Mouse (Mus musculus): ENCODE measurements at regions not wholly inside any gene's neighbourhood (a gene's known extent, or its start where the extent isn't known, plus 50 kb on each side); places are given as distances from the start of the nearest gene placed in this dataset.

- H3K27me3 ChIP-seq (ENCODE audit: control insufficient read depth, insufficient read depth, low read length), result no peaks in the 10 kb centered on the region
- no peak overlapping the region for H3K4me3 ChIP-seq (ENCODE audit: low read length)
- H3K27ac ChIP-seq (ENCODE audit: low read depth, low read length), result no peak overlapping the region
- no peak overlapping the region for H3K4me2 ChIP-seq (replicated peaks; ENCODE audit: low read depth, low read length)
- H3K9me3 ChIP-seq (ENCODE audit: control insufficient read depth, low read length), result no peaks in the 10 kb centered on the region
- no peak for ATAC-seq (ENCODE audit: low FRiP score, low TSS enrichment)
- peaks cover 20% of the 10 kb centered on the region for H3K4me1 ChIP-seq (ENCODE audit: control insufficient read depth, insufficient read depth, low read length)
- H3K9ac ChIP-seq (ENCODE audit: low read depth, low read length), result no peak overlapping the region
- no peaks in the 10 kb centered on the region for H3K36me3 ChIP-seq (ENCODE audit: control insufficient read depth, insufficient read depth, low read length)
- 88% methylated on average over 3 of the region's 3 CpGs for WGBS
Measured at GRCm38 (mm10) chr15:36878276-36878675, 129.3 kb downstream of the Zfp706 start.

DNA sequence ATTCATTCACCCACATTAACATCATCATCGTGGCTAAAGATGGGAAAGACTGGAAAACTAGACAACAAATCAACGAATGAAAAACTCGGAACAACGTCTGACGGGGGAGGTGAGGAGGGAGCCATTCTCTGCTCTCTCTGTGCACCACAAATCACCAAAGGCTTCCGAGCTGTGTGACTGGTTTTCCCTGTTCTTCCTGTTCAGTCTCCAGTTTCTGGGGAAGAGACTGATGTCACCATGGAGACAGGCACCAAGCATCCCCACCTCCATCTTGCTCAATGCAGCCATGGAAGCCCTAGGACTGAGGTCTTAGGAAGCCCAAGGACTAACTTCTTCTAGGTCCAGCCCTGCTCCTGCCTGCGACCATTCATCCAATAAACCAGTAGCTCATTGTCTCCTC lies 130.1 kb downstream of the Zfp706 start:
- H3K4me1 ChIP-seq (ENCODE audit: control insufficient read depth, insufficient read depth, low read length), result peaks cover 28% of the 10 kb centered on the region
- ATAC-seq (ENCODE audit: low FRiP score, low TSS enrichment), result no peak
- WGBS, result 40% methylated on average over 7 of the region's 7 CpGs
- no peaks in the 10 kb centered on the region for H3K36me3 ChIP-seq (ENCODE audit: control insufficient read depth, insufficient read depth, low read length)
- no peak overlapping the region for H3K4me3 ChIP-seq (ENCODE audit: low read length)
- no peak overlapping the region for H3K4me2 ChIP-seq (replicated peaks; ENCODE audit: low read depth, low read length)
- H3K9ac ChIP-seq (ENCODE audit: low read depth, low read length), result no peak overlapping the region
- H3K27ac ChIP-seq (ENCODE audit: low read depth, low read length), result no peak overlapping the region
- H3K27me3 ChIP-seq (ENCODE audit: control insufficient read depth, insufficient read depth, low read length), result no peaks in the 10 kb centered on the region
- H3K9me3 ChIP-seq (ENCODE audit: control insufficient read depth, low read length), result no peaks in the 10 kb centered on the region

GRCm38 (mm10) chr15:36875980-36876778 lies 131.4 kb downstream of the Zfp706 start:
- Histone ChIP-seq H3K4me3 (ENCODE audit: low read length) (no peak overlapping the region), H3K9ac (ENCODE audit: low read depth, low read length) (no peak overlapping the region), H3K9me3 (ENCODE audit: control insufficient read depth, low read length) (no peaks in the 10 kb centered on the region), H3K27ac (ENCODE audit: low read depth, low read length) (no peak overlapping the region), H3K4me1 (ENCODE audit: control insufficient read depth, insufficient read depth, low read length) (peaks cover 31% of the 10 kb centered on the region), H3K27me3 (ENCODE audit: control insufficient read depth, insufficient read depth, low read length) (no peaks in the 10 kb centered on the region), H3K4me2 (replicated peaks; ENCODE audit: low read depth, low read length) (no peak overlapping the region), H3K36me3 (ENCODE audit: control insufficient read depth, insufficient read depth, low read length) (no peaks in the 10 kb centered on the region)
- no peak for ATAC-seq (ENCODE audit: low FRiP score, low TSS enrichment)
- WGBS, result 74% methylated on average over 10 of the region's 10 CpGs

DNA sequence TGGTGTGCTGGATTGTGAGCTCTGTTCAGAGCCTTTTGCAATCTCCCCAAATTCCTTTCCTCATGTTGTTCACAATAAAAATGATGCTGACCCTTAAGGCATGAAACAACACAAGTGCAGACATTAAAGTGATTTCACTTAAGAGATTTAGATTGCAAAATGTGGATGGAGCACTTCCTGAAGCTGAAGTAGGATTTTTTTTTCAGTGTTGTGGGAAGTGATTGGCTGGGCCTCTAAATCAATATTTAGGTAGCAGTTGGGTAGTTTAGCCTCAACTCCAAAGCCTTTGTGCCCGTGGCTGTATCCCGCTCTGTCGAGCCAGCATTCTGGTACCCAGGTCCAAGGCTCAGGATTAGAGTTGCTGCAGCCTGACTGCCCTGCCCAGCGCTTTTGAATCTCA lies 133.0 kb downstream of the Zfp706 start:
- H3K9ac ChIP-seq (ENCODE audit: low read depth, low read length), result no peak overlapping the region
- ATAC-seq (ENCODE audit: low FRiP score, low TSS enrichment), result no peak
- H3K36me3 ChIP-seq (ENCODE audit: control insufficient read depth, insufficient read depth, low read length), result no peaks in the 10 kb centered on the region
- H3K4me2 ChIP-seq (replicated peaks; ENCODE audit: low read depth, low read length), result no peak overlapping the region
- no peak overlapping the region for H3K4me3 ChIP-seq (ENCODE audit: low read length)
- H3K4me1 ChIP-seq (ENCODE audit: control insufficient read depth, insufficient read depth, low read length), result peaks cover 31% of the 10 kb centered on the region
- 87% methylated on average over 4 of the region's 4 CpGs for WGBS
- H3K9me3 ChIP-seq (ENCODE audit: control insufficient read depth, low read length), result no peaks in the 10 kb centered on the region
- H3K27me3 ChIP-seq (ENCODE audit: control insufficient read depth, insufficient read depth, low read length), result no peaks in the 10 kb centered on the region
- H3K27ac ChIP-seq (ENCODE audit: low read depth, low read length), result 0 out of 2 replicates have a peak overlapping the region, but pooled peaks have one; percentile 71

DNA sequence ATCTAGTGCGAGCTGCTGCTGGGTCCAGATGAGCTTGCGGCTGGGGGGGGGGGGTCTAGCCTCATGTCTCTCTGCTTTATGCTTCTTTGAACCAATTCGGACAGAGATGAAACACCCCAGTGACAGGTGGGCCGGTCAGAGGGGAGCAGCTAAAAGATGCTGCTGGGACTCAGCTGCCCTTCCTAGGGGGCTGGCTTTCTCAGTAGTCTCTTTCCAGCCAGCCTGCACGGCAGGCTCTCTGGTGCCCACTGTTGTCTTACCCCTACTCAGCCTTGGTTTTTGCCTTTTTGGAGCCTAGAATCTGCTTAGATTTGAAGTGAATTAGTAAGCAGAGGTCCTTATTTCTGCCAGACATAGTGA lies 133.7 kb downstream of the Zfp706 start:
- peaks cover 29% of the 10 kb centered on the region for H3K4me1 ChIP-seq (ENCODE audit: control insufficient read depth, insufficient read depth, low read length)
- 61% methylated on average over 5 of the region's 5 CpGs for WGBS
- H3K9ac ChIP-seq (ENCODE audit: low read depth, low read length), result no peak overlapping the region
- no peaks in the 10 kb centered on the region for H3K9me3 ChIP-seq (ENCODE audit: control insufficient read depth, low read length)
- no peaks in the 10 kb centered on the region for H3K36me3 ChIP-seq (ENCODE audit: control insufficient read depth, insufficient read depth, low read length)
- H3K27me3 ChIP-seq (ENCODE audit: control insufficient read depth, insufficient read depth, low read length), result no peaks in the 10 kb centered on the region
- no peak overlapping the region for H3K4me2 ChIP-seq (replicated peaks; ENCODE audit: low read depth, low read length)
- H3K27ac ChIP-seq (ENCODE audit: low read depth, low read length), result peak overlapping the region; percentile 71; the same call in 1 of the 2 replicates
- no peak for ATAC-seq (ENCODE audit: low FRiP score, low TSS enrichment)
- H3K4me3 ChIP-seq (ENCODE audit: low read length), result no peak overlapping the region

DNA sequence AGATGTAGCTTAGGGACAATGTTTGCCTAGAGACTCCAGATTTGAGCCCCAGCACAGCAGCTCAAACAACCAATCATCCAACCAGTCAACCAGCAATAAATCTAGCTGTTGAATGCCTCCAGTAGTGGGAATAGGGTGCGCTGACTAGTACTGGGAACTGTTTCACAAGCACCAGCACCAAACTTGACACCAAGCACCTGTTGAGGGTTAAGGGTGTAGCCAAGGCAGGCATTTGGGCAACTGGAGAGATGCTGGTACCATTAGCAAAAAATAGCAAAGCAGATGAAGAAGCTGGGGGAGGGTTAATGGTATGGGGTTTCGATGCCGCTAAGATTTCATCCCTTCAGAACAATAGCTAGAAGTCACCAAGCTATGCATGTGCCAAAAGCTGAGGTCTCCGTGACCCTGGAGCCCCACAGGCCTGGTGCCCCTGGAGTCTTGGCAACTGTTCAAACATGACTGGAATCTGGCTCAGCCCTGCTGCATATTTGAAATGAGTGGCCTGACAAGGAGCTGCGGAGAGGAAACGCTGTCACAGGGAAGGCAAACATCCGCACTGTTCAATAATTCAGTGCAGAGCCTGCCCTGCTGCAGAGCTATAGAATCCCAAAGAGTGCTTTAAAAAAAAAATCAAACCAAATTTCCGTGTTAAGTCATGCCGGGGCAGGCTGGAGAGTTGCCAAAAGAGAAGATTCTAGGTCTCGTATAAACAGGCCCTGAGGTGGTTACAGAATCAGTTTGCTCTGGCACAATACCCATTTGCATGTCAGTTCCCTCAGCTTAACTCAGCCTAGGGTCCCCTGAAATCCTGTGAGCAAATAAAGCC lies 134.3 kb downstream of the Zfp706 start:
- WGBS, result 21% methylated on average over 10 of the region's 10 CpGs
- peak overlapping the region; percentile 17; the same call in 1 of the 2 replicates for H3K4me2 ChIP-seq (replicated peaks; ENCODE audit: low read depth, low read length)

DNA sequence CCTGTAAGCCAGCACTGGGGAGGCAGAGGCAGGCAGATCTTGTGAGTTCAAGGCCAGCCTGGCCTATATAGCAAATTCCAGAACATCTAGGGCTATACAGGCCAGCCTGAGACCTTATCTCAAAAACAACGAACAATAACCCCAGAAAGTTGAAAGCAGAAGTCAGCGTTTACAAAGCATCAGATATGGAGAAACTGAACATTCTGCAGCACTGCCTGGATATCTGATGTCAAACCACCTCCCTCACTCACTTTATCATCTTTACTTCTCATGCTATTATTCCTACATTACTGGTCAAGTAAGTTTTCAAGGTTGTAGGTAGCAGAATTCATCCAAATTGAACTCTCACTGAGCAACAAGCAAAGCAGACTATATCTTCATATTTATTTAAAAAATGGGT lies 135.0 kb downstream of the Zfp706 start:
- WGBS, result 87% methylated on average over 2 of the region's 2 CpGs
- Histone ChIP-seq H3K4me3 (ENCODE audit: low read length) (no peak overlapping the region), H3K4me1 (ENCODE audit: control insufficient read depth, insufficient read depth, low read length) (peaks cover 23% of the 10 kb centered on the region), H3K27ac (ENCODE audit: low read depth, low read length) (no peak overlapping the region), H3K36me3 (ENCODE audit: control insufficient read depth, insufficient read depth, low read length) (no peaks in the 10 kb centered on the region), H3K9ac (ENCODE audit: low read depth, low read length) (no peak overlapping the region), H3K4me2 (replicated peaks; ENCODE audit: low read depth, low read length) (no peak overlapping the region; the same call in 1 of the 2 replicates), H3K9me3 (ENCODE audit: control insufficient read depth, low read length) (no peaks in the 10 kb centered on the region), H3K27me3 (ENCODE audit: control insufficient read depth, insufficient read depth, low read length) (no peaks in the 10 kb centered on the region)
- no peak for ATAC-seq (ENCODE audit: low FRiP score, low TSS enrichment)

More for the DNA sequence above, 134.3 kb downstream of the Zfp706 start:
- peak overlapping the region; percentile 71; the same call in 1 of the 2 replicates for H3K27ac ChIP-seq (ENCODE audit: low read depth, low read length)
- peaks cover 23% of the 10 kb centered on the region for H3K4me1 ChIP-seq (ENCODE audit: control insufficient read depth, insufficient read depth, low read length)
- H3K9me3 ChIP-seq (ENCODE audit: control insufficient read depth, low read length), result no peaks in the 10 kb centered on the region
- ATAC-seq (ENCODE audit: low FRiP score, low TSS enrichment), result peak; percentile 69
- H3K4me3 ChIP-seq (ENCODE audit: low read length), result no peak overlapping the region
- H3K36me3 ChIP-seq (ENCODE audit: control insufficient read depth, insufficient read depth, low read length), result no peaks in the 10 kb centered on the region
- H3K9ac ChIP-seq (ENCODE audit: low read depth, low read length), result no peak overlapping the region
- H3K27me3 ChIP-seq (ENCODE audit: control insufficient read depth, insufficient read depth, low read length), result no peaks in the 10 kb centered on the region

DNA sequence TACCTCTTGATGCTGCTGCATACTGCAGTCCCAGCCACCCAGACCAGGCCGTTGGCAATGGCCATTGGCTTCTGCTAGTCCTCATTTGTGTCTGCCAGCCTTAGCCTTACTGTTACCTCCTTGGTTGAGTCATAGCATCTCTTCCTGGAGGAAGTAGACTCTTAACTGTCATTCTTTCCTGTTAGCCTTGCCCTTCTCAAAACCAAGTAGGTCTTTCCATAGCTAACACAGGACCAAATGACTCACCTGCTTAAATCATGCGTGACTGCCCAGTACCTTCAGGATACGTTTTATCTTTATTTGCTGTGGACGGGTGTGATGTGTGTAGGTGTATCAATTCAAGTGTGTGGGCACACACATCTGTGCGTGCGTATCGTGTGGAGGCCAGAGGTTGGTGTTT lies 136.9 kb downstream of the Zfp706 start:
- H3K9me3 ChIP-seq (ENCODE audit: control insufficient read depth, low read length), result no peaks in the 10 kb centered on the region
- no peak for ATAC-seq (ENCODE audit: low FRiP score, low TSS enrichment)
- peaks cover 20% of the 10 kb centered on the region for H3K4me1 ChIP-seq (ENCODE audit: control insufficient read depth, insufficient read depth, low read length)
- no peaks in the 10 kb centered on the region for H3K36me3 ChIP-seq (ENCODE audit: control insufficient read depth, insufficient read depth, low read length)
- no peaks in the 10 kb centered on the region for H3K27me3 ChIP-seq (ENCODE audit: control insufficient read depth, insufficient read depth, low read length)
- no peak overlapping the region for H3K9ac ChIP-seq (ENCODE audit: low read depth, low read length)
- 85% methylated on average over 7 of the region's 7 CpGs for WGBS
- no peak overlapping the region for H3K27ac ChIP-seq (ENCODE audit: low read depth, low read length)
- no peak overlapping the region for H3K4me2 ChIP-seq (replicated peaks; ENCODE audit: low read depth, low read length)
- H3K4me3 ChIP-seq (ENCODE audit: low read length), result no peak overlapping the region

- Histone ChIP-seq H3K9ac (ENCODE audit: low read depth, low read length) (no peak overlapping the region), H3K4me2 (replicated peaks; ENCODE audit: low read depth, low read length) (no peak overlapping the region), H3K27me3 (ENCODE audit: control insufficient read depth, insufficient read depth, low read length) (no peaks in the 10 kb centered on the region), H3K4me1 (ENCODE audit: control insufficient read depth, insufficient read depth, low read length) (peaks cover 20% of the 10 kb centered on the region), H3K9me3 (ENCODE audit: control insufficient read depth, low read length) (no peaks in the 10 kb centered on the region), H3K4me3 (ENCODE audit: low read length) (no peak overlapping the region), H3K27ac (ENCODE audit: low read depth, low read length) (no peak overlapping the region), H3K36me3 (ENCODE audit: control insufficient read depth, insufficient read depth, low read length) (no peaks in the 10 kb centered on the region)
- 93% methylated on average over 9 of the region's 9 CpGs for WGBS
- no peak for ATAC-seq (ENCODE audit: low FRiP score, low TSS enrichment)
Measured at GRCm38 (mm10) chr15:36870094-36870493, 137.5 kb downstream of the Zfp706 start.

All from kidney, embryonic 14.5 days (tissue).